Mouse (Mus musculus) left cerebral cortex, postnatal 14 days (tissue): ENCODE data around the gene Sept7. TPM values are rescaled to one million over a fixed set of nuclear protein-coding genes. Genes with fewer than 3 reads are reported as not detected.
"Not testable (repeated sequence)": the region's sequence is repeated elsewhere in the genome, so short reads cannot be mapped to it uniquely, and the experiment has no call there.

ENCODE experiments used
- DNase-seq, 2 experiments: peaks; one replicate each; pipeline ENCODE4 v3.0.0; 2021 to 2022; ENCODE audit warnings: low spot score in 2 of 2, mixed read lengths in 1 of 2
- intact Hi-C: fragments of 180-260 bp; cut with DNase I; formaldehyde crosslinking; loops from one replicate; pipeline ENCODE4 v1.15.1; 2025
- total RNA-seq, 2 experiments: library from RNA; stranded (reverse); gene quantifications; 2 replicates each; pipeline ENCODE4 v1.2.3; 2021

Sept7 gene
- total RNA-seq, 2 experiments from 2014 or later: 359 to 366 TPM

DNA sequence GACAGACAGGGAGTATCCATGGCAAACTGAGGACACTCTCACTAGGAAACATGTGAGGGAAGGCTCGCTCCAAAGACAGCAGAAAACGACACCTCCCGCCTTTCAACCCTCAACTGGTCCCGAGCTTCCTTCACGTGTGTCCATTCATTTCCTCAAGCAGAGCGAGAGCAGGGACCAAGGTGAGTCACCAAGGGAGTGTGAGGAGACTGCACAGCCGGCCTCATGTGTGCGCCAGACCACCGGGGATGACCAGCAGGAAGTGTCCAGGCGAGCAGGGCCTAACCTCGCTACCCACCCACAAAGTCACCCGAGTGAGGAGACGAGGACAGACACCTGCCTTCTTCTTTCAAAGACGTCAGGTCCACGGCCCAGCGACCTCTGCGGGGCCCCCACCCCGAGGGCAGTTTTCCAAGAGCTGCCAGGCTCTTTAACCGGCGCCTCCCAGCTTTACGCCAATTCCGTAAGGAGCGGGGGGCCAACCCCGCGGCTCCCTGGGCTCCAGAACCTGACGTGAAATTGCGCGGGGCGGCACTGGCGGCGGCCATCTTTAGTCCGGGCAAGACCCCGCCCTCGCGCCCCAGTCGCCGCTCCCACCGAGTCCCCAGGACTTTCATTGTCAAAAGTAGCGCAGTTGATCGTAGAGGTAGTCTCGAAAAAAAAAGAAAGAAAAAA is 492 bp upstream of the Sept7 start:
- peak in 1 of 2 experiments; percentile 91 for DNase-seq
- intact Hi-C loops: loop anchor here (2.0 to 5.0 kb wide), 2 partner anchors 44 to 81 kb away; no protein-coding TSS in a partner anchor

DNA sequence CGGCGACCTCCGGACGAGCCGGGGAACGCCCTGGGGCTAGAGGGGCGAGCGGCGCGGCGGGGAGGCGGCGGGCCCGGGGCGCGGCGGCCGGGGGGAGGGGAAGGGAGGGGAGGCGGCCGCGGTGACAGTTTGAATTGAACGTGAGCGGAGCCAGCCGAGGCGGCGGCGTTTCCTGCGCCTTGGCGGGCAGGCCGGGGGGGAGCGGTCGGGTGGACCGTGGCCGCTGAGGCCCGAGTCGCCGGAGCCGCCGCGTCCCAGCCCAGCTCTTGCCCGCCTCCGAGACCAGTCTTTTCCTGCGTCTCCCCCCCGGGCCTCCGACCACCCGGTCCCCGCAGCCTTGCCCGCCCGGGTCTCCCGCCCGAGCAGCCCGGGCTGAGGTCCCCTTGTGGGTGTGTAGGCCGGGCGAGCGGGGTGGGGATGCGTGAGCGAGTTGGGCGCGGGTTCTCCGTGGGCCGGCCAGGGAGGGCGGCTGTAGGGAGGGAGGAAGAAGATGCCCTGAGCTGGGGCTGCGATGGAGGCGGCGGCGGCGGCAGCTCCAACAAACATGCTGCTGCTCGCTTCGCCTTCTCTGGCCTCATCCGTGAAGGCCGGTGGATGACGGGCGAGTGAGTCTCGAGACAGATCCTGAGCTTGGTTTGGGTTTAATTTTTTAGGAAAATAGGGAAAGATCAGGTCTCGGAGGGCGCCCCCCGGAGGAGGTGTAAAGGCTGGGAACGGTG is 679 bp downstream of the Sept7 start:
- peak; percentile 46 to 67 for DNase-seq
- intact Hi-C loops: loop anchor here (2.0 to 5.0 kb wide), 2 partner anchors 46 to 82 kb away; no protein-coding TSS in a partner anchor

DNA sequence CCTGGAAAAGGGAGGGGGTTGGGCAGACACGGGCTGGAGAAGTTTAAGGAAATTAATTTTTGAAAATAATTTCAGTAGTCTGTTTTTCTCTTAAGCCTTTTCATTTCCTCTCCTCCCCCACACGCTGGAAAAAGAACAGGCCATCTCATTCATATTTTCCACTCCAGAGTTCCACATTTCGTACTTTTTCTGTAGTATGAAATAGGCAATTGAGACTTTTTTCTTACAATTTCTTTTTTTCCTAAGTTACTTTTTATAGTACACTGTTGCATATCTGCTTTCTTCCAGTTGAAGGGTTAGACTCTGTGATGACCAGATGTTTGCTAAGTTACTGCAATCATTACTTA is 1.2 kb downstream of the Sept7 start:
- intact Hi-C loops: loop anchor here (2.0 to 5.0 kb wide), 2 partner anchors 46 to 83 kb away; no protein-coding TSS in a partner anchor
- DNase-seq: no peak

DNA sequence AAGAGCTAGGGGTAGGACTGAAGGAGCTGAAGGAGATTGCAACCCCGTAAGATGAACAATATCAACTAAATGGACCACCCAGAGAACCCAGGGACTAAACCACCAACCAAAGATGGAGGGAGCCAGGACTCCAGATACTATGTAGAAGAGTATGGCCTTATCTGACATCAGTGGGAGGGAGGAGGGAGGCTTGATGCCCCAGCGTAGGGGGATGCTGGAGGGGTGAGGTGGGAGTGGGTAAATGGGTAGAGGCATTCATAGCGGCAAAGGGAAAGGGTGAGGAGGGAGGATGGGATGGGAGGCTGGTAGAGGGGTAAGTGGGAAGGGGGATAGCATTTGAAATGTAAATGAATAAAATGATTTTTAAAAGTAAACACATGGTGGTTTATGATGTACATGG is 8.2 kb downstream of the Sept7 start:
- no peak for DNase-seq
- intact Hi-C loops: no loop called here

DNA sequence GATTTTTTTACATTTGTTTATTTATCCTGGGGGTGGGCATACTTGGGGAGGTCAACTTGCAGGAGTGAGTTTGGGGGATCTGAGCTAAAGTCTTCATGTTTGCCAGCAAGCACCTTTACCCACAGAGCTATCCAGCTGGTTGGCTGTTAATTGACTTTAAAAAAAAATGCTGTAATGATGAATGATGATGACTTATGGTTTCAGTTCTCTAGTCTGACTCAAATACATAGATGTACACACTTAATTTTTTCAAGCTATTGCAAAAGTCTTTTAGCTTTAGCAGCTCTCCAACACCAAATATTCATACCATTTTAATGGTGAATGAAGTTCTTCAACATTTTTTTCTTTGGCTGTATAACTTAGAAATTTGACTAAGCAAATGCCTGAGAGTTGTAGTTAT is 8.7 kb downstream of the Sept7 start:
- DNase-seq: no peak
- intact Hi-C loops: no loop called here

DNA sequence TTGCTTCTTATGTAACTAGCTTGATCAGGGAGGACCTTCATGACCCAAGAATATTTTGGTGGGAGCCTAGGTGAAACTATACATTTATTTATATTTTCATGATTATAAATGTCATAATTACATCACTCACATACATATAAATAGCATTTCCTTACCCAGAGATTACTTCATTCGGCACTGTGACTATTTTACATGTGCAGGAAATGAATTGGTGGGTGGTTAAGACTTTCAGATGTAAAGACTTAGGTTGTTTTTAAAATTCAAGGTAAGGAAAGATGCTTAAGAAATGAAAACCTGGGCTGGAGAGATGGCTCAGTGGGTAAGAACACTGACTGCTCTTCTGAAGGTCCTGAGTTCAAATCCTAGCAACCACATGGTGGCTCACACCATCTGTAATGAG is 9.8 kb downstream of the Sept7 start:
- no peak for DNase-seq
- intact Hi-C loops: no loop called here

DNA sequence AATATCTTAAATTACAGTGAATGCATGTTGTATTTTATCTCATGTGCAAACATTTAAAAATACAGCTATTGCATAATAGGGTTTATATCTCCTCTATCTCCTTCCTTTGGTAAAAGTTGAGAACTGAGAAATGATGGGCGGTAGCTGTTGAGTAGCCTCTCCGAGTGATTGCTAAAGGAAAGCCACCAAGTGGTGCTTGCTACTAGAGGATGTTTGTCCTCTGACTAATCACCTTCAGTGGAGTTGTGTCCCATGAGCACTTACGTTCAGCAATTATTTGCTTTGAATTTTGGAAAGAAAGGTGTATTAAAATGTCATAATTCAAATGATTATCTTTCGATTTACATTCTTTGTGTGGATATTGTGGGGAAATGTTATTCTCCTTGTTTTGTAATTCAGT is 13.6 kb downstream of the Sept7 start:
- intact Hi-C loops: no loop called here
- DNase-seq: no peak

DNA sequence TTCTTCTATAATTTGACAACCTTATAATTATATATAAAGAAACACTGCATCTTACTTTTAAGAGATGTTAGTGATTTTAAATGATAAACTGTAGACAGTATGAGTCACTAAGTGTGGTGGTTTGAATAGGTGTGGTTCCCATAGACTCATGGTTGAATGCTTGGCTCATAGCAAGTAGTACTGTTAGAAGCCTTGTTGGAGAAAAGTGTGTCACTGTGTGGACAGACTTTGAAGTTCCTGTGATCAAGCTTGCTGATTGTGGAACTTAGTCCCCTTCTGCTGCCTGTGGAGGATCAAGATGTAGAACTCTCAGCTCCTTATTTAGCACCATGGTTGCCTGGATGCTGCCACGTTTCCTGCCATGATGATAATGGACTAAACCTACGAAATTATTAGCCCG is 14.9 kb downstream of the Sept7 start:
- intact Hi-C loops: no loop called here
- DNase-seq: no peak

DNA sequence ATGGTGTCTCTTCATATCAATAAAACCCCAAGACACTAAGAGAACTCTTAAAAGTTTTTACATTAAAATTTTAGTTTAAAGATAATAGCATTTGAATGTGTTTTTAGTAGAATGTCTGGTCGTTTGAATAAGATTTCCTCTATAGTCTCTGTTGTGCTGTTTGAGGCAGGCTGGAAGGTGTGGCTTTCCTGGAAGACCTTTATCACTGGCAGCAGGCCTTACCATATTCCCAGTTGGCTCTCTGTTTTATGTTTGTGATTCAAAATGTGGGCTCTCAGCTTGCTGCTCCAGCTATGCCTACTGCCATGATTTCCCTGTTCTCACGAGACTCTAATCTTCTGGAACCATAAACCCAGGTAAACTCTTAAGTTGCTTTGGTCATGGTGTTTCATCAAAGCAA is 15.3 kb downstream of the Sept7 start:
- no peak for DNase-seq
- intact Hi-C loops: no loop called here

DNA sequence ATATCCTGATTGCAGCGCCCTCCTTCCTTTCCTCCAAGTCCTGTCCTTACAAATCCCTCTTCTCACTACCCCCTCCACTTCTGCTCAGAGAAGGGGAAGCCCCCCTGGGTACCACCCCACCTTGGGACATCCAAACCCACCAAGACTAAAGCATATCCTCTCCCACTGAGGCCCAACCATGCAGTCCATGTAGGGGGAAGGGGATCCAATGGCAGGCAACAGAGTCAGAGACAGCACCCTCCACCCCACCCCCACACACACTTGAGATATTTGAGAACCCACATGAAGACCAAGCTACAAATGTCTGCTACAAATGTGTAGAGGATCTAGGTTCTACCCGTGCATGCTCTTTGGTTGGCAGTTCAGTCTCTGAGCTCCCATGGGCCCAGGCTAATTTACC is 19.7 kb downstream of the Sept7 start:
- intact Hi-C loops: no loop called here
- no peak for DNase-seq

DNA sequence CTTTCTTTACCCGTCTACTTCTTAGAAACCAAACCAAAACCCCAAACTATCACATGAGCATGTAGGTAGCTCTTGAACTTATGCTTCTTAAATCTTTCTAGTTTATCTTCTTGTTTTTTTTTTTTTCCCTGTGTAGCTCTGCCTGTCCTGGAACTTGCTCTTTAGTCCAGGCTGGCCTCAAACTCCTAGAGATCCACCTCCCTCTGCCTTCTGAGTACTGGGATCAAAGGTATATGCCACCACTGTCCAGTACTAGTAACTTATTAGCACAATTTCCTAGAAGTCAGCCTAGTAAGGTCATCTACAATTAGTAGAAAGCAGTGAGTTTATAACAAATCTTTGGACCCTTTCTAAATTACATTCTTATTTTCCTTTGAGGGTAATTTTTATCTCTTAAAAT is 37.6 kb downstream of the Sept7 start:
- DNase-seq: no peak

DNA sequence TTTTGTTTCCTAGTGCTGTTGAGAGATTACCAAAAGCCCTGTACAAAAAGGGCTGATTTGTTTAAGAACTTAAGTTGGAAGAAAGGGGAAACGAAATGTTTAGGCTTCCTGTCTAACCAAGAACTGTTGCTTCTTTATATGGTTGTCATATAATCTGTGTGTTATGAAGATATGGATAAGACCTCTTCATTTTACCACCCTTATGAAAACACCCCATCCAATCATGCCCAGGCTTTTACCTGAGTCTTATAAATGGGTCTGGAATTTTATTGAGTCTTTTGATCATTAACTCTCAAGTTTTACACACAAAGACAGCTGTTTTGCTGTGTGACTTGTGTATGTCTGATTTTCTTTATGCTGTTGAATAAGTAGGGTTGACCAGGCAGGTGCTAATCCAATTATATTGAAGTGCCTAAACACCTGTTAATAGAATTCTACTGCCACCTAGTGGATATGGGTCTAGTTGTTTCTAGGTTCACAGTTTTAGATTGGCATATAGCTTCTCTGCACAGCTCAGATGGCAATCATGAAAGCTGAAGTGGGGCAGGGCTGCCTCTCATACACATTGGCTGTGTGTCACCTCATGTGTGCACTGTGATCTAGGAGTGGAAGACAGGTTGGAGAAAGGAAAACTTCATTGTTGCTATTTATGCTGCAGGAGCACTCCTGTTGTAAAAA is 57.4 kb downstream of the Sept7 start:
- intact Hi-C loops: loop anchor here (5.0 kb wide), 1 partner anchor 142 kb away; no protein-coding TSS in a partner anchor
- peak in 1 of 2 experiments; percentile 70 for DNase-seq

More for the DNA sequence above, 37.6 kb downstream of the Sept7 start:
- intact Hi-C loops: no loop called here

DNA sequence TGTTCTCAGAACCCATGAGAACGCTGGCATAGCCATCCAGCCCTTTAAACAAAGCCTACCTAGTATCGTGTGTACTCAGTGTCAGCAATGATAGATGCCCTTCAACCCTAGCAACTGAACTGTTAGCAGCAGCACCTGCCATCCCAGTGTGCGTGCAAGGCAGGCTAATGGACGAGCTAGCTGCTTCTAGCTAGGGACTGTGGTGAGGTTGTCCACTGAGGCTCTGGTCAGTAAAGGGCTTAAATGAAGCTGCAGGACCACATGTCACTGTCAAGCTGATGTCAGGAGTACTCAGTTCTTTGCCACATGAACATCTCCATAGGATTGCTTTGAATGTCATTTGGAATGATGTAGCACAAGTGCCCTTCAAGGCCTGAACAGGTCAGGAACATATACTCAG is 62.1 kb downstream of the Sept7 start:
- no peak for DNase-seq
- intact Hi-C loops: no loop called here

DNA sequence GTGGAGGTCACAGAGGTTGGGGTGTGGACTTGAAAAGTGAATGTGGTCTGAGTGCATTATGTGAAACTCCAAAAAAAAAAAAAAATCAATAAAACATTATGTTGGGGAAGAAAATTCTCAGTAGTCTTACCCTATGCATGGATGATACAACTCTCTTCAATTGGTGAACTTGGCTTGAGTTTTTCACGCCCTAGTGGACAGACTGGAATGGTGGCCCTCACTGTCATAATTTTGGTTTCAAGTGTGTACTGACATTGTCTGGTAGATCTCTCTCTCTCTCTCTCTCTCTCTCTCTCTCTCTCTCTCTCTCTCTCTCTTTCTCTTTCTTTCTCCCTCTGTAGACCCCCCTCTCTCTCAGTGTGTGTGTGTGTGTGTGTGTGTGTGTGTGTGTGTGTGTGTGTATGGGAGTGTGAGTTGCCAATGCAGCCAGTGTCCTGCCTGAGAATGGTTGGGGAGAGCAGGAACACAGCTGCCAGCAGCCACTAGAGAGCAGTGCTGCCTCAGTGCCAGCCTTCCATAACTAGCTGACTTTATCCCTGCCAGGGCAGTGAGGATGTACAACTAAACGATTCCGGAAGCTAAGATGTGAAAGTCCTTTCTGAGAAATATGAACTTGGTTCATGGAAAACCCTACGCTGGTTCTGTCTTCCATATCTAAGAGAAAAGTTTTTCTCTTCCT is 65.7 kb downstream of the Sept7 start:
- intact Hi-C loops: loop anchor here (1.0 to 5.0 kb wide), 2 partner anchors 164 to 274 kb away; partner anchors contain the start of gene Eepd1
- DNase-seq: peak; percentile 77 to 78

DNA sequence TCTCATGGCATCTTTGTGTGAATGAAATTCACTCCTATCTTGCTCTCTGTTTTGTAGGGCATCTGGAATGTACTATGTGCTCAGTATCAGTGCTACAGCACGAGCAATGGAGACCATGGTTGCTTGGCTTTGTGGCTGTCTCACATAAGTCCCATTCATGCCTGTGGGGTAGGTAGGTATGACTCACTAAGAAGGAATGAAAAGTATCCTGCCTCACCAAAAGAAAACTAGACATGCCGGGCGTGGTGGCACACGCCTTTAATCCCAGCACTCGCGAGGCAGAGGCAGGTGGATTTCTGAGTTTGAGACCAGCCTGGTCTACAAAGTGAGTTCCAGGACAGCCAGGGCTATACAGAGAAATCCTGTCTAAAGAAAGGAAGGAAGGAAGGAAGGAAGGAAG is 67.4 kb downstream of the Sept7 start:
- not testable (repeated sequence) for DNase-seq
- intact Hi-C loops: loop anchor here (5.0 kb wide), 1 partner anchor 163 kb away; the partner anchor contains the start of gene Eepd1

DNA sequence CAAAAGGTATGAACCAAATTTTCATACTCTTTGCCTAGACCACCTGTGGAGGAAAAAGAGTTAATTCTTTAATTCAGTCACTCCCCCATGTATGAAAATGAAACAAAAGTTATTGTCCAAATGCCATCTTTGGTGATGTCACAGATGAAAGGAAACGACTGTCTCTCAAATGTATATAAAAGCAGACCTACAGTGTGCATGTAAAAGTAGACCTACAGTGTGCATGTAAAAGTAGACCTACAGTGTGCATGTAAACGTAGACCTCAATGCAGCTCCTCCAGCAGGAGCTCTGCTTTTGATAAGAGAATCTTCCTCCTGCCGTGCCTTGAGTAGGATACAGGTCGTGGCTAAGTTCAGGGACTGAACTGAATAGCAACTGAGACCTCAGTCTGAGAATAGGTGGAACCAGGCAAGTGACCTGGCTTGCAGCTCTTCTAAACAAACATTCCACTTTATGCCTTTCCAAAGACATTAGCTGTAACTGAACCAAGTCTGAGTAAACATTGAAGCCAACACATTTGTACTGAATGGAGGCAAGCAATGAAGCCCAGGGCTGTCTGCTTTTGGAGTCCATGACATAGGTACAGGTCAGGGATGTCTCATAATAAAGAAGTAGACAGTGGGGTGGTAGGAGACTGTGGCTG is 75.6 kb downstream of the Sept7 start:
- intact Hi-C loops: no loop called here
- DNase-seq: no peak

DNA sequence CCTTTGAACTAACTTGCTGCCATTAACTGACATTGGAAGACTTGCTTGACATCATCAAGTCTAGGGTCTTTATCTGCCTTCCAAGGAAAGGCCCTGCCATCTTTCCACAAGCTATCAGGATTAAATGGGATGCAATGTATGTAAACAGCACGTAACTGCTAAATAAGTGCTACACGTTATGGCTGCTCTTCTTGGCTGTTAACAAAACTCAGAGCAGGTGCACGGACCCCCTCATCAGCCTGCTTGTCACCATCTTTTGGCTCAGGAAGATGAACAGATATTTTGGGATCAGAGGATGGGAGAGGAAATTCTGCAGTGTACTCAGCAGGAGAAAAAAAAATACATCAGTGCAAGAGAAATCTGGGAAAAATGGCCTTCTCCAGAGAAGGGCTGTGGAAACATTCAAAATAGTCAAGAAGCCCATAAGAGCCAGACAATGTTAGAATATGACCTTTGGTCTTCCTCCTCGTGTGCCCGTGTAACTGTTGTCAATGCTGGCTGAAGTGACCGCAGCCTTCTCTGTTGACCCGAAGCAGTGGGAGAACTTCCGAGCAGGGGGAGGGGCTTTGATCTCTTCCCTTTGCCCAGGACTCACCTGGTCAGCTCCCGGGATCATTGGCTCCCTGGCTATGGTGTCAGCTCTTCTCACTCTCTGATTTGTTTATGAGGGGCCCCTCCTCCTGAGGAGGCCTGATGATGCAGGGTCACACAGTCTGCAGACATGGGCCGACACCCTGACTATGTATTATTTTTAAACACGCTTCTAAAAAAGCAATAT is 76.9 kb downstream of the Sept7 start:
- intact Hi-C loops: no loop called here
- no peak for DNase-seq

DNA sequence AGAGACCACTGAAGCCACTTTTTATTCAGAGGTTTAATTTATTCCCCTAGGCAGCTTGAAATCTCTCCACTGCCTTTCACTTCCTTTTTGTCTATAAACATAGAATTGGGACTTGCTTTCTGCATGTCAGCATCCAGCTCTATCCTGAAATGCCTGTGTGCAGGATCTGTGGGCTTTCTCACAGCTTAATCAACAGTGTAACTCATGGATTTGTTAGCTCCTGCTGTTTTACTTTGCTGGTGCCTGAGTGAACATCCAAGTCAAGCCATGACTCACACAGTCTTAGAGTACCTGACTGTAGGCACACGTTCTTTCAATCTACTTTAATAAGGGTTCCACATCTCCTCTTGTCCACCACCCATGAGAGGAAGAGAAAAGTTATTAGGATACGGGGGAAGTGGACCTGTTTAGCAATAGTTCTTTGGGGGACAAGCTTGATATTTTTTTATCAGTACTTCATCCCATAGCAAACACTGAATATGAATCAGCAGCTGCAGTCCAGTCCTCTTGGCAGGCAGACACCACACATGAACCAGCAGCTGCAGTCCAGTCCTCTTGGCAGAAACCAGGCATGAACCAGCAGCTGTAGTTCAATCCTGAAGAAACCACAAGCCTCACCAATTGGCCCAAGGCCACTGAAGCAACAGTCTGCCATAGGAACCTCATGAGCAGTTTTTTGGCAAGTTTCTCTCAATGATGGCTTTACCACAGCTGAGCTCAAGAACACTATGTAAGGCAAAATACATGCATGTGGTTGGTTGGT is 85.4 kb downstream of the Sept7 start:
- DNase-seq: no peak
- intact Hi-C loops: no loop called here
